Mouse (Mus musculus) bone marrow, adult 2 months (tissue): ENCODE results near the gene Dner. TPM values are rescaled to one million over a fixed set of nuclear protein-coding genes. Genes with fewer than 3 reads are reported as not detected.

Source experiments
- H3K27ac ChIP-seq: fragments of 200-500 bp; 2 replicates; pipeline ENCODE4 v1.5.1; 2012; ENCODE audit warnings: low read depth, mild to moderate bottlenecking, control low read depth, inconsistent platforms, low read length; ENCODE audit not compliant: control insufficient read depth, poor library complexity, insufficient read depth
- H3K4me1 ChIP-seq: fragments of 200-500 bp; 2 replicates; pipeline ENCODE4 v1.6.1; 2011; ENCODE audit warnings: low read length; ENCODE audit not compliant: control insufficient read depth, insufficient read depth
- H3K4me3 ChIP-seq: fragments of 200-500 bp; replicated peaks from 2 replicates; pipeline ENCODE3; 2011; ENCODE audit warnings: mild to moderate bottlenecking, low read depth, low read length, control low read depth; ENCODE audit not compliant: control insufficient read depth
- CTCF ChIP-seq: fragments of 200-500 bp; IDR thresholded peaks from 2 replicates; pipeline ENCODE4 v1.5.1; 2011; ENCODE audit warnings: low read length, control low read depth; ENCODE audit not compliant: control insufficient read depth, insufficient read depth
- POLR2A ChIP-seq: fragments of 200-500 bp; IDR thresholded peaks from 2 replicates; pipeline ENCODE4 v1.6.1; 2011; ENCODE audit warnings: low read depth, mild to moderate bottlenecking, control low read depth, low read length, borderline replicate concordance; ENCODE audit not compliant: control insufficient read depth
- WGBS: fragments of 180-500 bp; shearing (Covaris S2); methylation state at CpG from one replicate; pipeline ENCODE4 v1.1.7; 2018; 5-methylcytosine and 5-hydroxymethylcytosine counted together
- polyA plus RNA-seq: library from polyadenylated mRNA; stranded (reverse); fragments of >200 nt; gene quantifications from 2 replicates; pipeline ENCODE4 v1.2.4, GENCODE M21; 2011; ENCODE audit warnings: low replicate concordance; ENCODE audit not compliant: missing spikeins, insufficient read depth, insufficient read length

Dner gene
- polyA plus RNA-seq, result 0.70 TPM in 1 of 2 replicates, not detected in the other

DNA sequence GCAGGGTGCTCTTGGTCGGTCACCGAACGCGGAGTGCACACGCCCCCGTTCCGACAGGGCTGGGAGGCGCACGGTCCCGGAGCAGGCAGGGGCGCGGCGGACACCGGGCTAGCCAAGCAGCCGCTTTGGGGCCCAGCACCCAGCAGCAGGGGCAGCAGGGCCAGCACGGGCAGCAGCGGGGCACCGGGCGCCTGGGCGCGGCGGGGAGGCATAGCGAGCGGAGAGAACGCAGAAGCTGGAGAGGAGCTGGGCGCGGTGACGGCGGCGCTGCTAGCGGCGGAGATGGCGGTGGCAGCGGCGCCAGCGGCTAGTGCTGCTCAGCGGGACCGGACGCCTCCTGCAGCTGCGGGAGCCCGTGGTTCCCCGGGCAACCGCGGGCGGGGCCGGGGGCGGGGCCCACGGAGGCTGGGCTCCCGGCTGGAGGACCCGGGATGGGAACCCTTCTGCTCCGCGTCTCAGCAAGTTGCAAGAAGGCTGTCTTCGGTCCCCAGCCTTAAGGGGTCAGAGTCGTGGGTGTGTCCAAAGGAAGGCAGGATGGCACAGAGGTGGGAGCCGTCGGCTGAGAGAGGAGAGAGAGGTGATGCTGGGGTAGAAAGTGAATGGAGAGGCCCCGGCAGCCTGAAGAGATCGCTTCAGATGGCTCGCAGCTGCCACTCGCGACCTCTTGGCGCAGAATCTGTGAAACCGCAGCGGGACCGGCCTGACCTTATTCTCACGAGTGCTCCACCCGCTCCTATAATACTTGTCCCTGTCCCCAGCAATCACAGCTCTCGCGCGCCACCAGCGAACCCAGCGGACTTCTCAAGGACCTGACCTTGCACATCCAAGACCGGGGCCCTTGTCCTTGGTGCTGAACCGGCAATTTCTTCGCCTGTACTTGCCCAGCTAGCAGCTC lies at the start of gene Dner:
Gene Dner, minus strand, starts transcription at position 705 of the 895 bp plus-strand sequence.
- no peaks in the 10 kb centered on the region for H3K4me1 ChIP-seq
- no peak within 1 kb of the TSS for H3K27ac ChIP-seq
- 3% methylated on average over 74 of the region's 75 CpGs for WGBS
- H3K4me3 ChIP-seq, result no peak within 1 kb of the TSS
- no peak for TF ChIP-seq POLR2A
- TF ChIP-seq CTCF, result no peak

DNA sequence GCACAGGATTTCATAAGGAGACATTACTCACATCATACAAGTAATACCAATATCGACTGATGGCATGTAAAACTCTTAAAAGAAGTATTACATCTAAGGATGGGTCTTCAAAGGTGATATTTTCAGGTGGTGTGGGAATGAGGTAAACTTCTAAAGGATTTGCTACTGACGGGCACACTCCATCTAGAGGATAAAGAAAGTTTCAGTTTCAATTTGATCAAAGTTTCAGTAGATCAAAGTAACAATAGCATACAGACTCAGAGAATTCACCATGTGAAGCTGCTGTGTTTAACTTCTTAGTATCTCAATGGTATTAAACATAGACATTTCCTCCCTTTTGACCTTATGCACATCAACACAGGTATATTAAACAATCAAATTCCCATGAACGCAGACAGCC lies 46.1 kb upstream of the Dner start:
- Histone ChIP-seq H3K4me3 (no peak overlapping the region), H3K4me1 (no peaks in the 10 kb centered on the region), H3K27ac (no peak overlapping the region)
- TF ChIP-seq POLR2A (no peak), CTCF (no peak)
- 88% methylated on average over 3 of the region's 3 CpGs for WGBS

DNA sequence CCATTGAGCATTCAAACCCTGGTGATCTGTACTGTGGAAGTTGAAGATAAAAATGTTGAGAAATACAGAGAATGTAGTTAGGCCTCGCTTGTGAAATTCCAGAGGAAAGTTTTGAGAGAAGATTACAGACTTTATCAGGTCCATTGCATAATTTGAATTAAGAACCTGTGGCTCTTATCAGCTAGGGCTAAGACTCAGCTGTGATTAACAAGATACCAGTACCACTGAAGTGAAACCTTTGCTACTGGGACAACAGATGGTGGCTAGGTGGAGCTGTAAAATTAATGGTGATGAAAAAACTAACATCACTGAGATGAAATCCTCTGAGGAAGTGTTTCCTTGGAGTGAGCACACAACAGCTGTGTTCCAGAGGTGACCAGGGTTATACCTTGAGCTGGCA lies 44.1 kb upstream of the Dner start:
- no peak overlapping the region for H3K27ac ChIP-seq
- no peak overlapping the region for H3K4me3 ChIP-seq
- 51% methylated on average over 1 of the region's 1 CpGs for WGBS
- TF ChIP-seq POLR2A (no peak), CTCF (no peak)
- H3K4me1 ChIP-seq, result no peaks in the 10 kb centered on the region

DNA sequence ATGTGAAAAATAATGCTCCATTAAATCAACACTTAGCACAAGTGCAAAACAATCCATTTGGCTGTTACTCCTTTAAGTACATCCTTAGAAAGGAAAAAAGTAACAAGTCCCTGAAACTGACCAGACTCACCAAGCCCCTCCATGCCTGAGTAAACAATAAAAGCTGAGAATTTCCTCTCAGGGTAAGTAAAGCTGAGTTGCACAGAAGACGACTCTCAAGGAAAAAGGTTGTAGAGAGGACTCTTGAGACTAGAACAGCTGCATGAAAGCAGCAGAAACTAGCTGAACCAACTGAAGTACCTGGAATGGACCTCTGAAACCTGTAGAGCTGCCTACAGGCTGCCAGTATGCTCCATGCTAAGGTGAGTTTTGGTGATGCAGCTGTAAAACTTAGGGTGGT lies 41.1 kb upstream of the Dner start:
- no peak overlapping the region for H3K4me3 ChIP-seq
- no peaks in the 10 kb centered on the region for H3K4me1 ChIP-seq
- WGBS, result 81% methylated on average over 1 of the region's 1 CpGs
- no peak overlapping the region for H3K27ac ChIP-seq
- no peak for TF ChIP-seq POLR2A

DNA sequence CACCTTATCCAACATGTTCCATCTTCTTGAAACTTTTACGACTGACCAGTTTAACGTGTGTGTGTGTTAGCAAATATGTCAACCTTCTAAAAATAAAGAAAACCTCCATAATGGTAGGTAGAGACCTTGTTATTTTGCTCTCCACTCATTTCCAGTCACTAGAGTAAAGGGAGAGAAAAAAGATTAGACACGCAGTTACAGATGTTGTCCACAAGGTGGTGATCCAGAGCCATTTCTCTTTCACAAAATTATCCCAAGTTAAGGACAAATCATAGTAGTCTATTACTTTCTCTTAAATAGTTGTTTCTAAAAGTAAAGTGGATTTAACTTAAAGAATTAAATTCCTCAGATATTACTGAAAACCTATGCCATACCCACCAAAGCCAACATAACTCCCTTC lies 37.8 kb upstream of the Dner start:
- no peaks in the 10 kb centered on the region for H3K4me1 ChIP-seq
- WGBS, result 67% methylated on average over 3 of the region's 3 CpGs
- TF ChIP-seq POLR2A (no peak), CTCF (peak; percentile 44)
- no peak overlapping the region for H3K4me3 ChIP-seq
- H3K27ac ChIP-seq, result no peak overlapping the region

DNA sequence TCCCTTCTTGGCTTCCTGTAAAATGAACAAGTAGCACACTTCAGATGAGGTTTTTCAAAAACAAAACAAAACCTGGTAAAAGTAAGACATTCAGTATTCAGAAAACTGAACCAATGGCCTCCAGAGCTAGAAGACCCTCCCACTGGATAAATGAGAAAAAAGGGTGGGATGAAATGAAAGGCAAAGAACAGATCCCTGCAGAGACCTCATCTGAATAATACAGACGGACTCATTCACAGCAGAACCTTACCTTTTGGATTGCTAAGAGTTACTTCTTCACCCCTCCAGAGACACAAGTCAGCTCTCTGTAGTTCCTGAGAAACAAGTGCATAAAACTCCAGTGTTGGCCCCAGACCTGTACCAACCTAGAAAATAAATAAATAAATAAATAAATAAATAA lies 35.7 kb upstream of the Dner start:
- WGBS, result 89% methylated on average over 1 of the region's 1 CpGs
- Histone ChIP-seq H3K27ac (no peak overlapping the region), H3K4me1 (no peaks in the 10 kb centered on the region), H3K4me3 (no peak overlapping the region)
- TF ChIP-seq POLR2A, result no peak
- TF ChIP-seq CTCF, result no peak

DNA sequence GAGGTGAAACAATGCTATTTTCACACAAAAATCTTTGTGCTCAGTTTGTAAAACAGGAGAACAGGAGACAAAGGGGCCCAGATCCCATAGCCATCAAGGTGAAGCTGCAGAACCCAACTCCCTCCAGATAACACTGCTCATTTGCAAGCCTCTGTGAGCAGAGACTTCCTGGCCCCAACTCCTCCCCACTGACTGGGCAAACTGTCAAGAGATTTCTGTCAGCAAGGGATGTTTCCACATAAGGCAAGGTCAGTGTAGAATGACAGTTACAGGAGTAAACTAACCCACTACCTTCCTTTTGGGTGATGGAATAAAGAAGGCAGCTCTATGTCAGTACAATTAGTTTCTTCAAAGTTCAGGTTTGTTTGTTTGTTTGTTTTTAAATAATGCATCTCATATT lies 26.8 kb upstream of the Dner start:
- no peaks in the 10 kb centered on the region for H3K4me1 ChIP-seq
- no peak overlapping the region for H3K27ac ChIP-seq
- TF ChIP-seq CTCF (no peak), POLR2A (no peak)
- H3K4me3 ChIP-seq, result no peak overlapping the region

DNA sequence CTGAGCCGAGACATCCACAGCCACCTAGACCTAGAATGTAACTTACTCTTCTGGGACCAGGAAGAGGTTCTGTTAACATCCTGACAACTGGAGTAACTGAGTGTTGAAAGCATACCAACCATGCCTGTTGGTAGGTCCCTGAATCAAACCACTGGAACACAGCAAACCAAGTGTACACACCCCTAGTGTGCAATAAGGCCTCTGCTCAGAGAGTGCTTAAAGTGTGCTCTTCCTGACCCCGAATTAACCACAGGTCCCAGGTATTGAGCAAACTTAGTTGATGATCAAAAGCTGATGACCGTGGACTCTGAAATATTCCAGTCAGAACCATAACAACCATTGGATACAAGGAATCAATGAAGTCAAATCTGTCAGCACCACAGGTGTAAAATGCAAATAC lies 26.4 kb upstream of the Dner start:
- WGBS, result 52% methylated on average over 3 of the region's 3 CpGs

DNA sequence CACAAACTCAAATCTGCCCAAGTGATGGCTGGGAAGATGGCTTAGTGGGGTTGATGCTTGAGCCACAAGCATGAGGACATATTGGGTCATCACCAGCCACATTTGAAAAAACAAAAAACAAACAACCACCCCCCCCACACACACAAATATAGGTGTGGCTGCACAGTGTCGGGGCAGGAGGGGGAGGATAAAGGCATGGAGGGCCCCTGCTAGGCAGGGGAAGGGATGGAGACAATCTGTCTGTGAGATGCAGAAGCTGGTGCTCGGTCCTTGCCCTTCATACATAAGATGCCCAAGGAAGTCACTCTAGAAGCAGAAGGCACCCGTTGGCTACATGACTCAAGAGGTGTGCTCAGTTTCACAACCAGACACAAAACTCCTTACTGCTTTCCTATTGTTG lies 25.9 kb upstream of the Dner start:
- TF ChIP-seq CTCF, result no peak
- no peak for TF ChIP-seq POLR2A
- Histone ChIP-seq H3K4me1 (no peaks in the 10 kb centered on the region), H3K27ac (no peak overlapping the region), H3K4me3 (no peak overlapping the region)
- 58% methylated on average over 3 of the region's 3 CpGs for WGBS

More for the DNA sequence above, 26.4 kb upstream of the Dner start:
- Histone ChIP-seq H3K4me1 (no peaks in the 10 kb centered on the region), H3K27ac (no peak overlapping the region), H3K4me3 (no peak overlapping the region)
- TF ChIP-seq CTCF (no peak), POLR2A (no peak)
